Mouse (Mus musculus) forebrain, embryonic 16.5 days (tissue): Measurements from ENCODE around the gene Capn2. TPM values are rescaled to one million over a fixed set of nuclear protein-coding genes. Genes with fewer than 3 reads are reported as not detected.

Experiments used
- ATAC-seq: fragments of 200-750 bp; cut with Nextera tagmentation; 2 replicates; pipeline ENCODE4 v1.8.0; 2017; ENCODE audit warnings: mild to moderate bottlenecking, moderate library complexity
- H3K27ac ChIP-seq: fragments of 300-500 bp; sonication (generic); 2 replicates; pipeline ENCODE4 v1.5.1; 2014; ENCODE audit warnings: low read length, control low read depth
- H3K27me3 ChIP-seq: fragments of 300-500 bp; sonication (generic); replicated peaks from 2 replicates; pipeline ENCODE4 v1.6.1; 2014; ENCODE audit warnings: low read length; ENCODE audit not compliant: control insufficient read depth, insufficient read depth
- H3K36me3 ChIP-seq: fragments of 300-500 bp; sonication (generic); 2 replicates; pipeline ENCODE4 v1.6.1; 2014; ENCODE audit not compliant: control insufficient read depth, insufficient read depth
- H3K4me1 ChIP-seq: fragments of 300-500 bp; sonication (generic); replicated peaks from 2 replicates; pipeline ENCODE4 v1.6.1; 2014; ENCODE audit warnings: low read length; ENCODE audit not compliant: control insufficient read depth, insufficient read depth
- H3K4me2 ChIP-seq: fragments of 300-500 bp; sonication (generic); 2 replicates; pipeline ENCODE4 v1.6.1; 2014; ENCODE audit warnings: mild to moderate bottlenecking, low read length, control low read depth
- H3K4me3 ChIP-seq: fragments of 300-500 bp; sonication (generic); replicated peaks from 2 replicates; pipeline ENCODE4 v1.5.1; 2014; ENCODE audit warnings: mild to moderate bottlenecking, low read length, control low read depth
- H3K9ac ChIP-seq: fragments of 300-500 bp; sonication (generic); replicated peaks from 2 replicates; pipeline ENCODE4 v1.6.1; 2014; ENCODE audit warnings: low read depth, low read length, control low read depth
- H3K9me3 ChIP-seq: fragments of 300-500 bp; sonication (generic); 2 replicates; pipeline ENCODE4 v1.6.1; 2016; ENCODE audit warnings: low read length; ENCODE audit not compliant: control insufficient read depth
- WGBS: fragments of 180-500 bp; shearing (Covaris S2); extraction: QIAGEN DNeasy Blood & Tissue Kit; methylation state at CpG from one replicate; pipeline ENCODE4 v1.1.7; 2014; 5-methylcytosine and 5-hydroxymethylcytosine counted together
- polyA plus RNA-seq: library from polyadenylated mRNA; unstranded; fragments of >200 nt; fragmentation: Nextera tagmentation; extraction: Ambion mirVana; gene quantifications from 2 replicates; pipeline ENCODE4 v1.2.1, GENCODE M21; 2015

Gene Capn2
- polyA plus RNA-seq, 1 experiment from 2014 or later, result 70.3 TPM

GRCm38 (mm10) chr1:182553649-182554375 lies 36.4 kb upstream of the Capn2 start:
- no peak overlapping the region for H3K4me2 ChIP-seq
- no peaks in the 10 kb centered on the region for H3K4me1 ChIP-seq
- no peaks in the 10 kb centered on the region for H3K36me3 ChIP-seq
- H3K9ac ChIP-seq, result no peak overlapping the region
- WGBS, result 58% methylated on average over 12 of the region's 12 CpGs
- H3K9me3 ChIP-seq, result no peaks in the 10 kb centered on the region
- peak; percentile 82 for ATAC-seq
- H3K27ac ChIP-seq, result no peak overlapping the region
- H3K4me3 ChIP-seq, result no peak overlapping the region
- no peaks in the 10 kb centered on the region for H3K27me3 ChIP-seq

DNA sequence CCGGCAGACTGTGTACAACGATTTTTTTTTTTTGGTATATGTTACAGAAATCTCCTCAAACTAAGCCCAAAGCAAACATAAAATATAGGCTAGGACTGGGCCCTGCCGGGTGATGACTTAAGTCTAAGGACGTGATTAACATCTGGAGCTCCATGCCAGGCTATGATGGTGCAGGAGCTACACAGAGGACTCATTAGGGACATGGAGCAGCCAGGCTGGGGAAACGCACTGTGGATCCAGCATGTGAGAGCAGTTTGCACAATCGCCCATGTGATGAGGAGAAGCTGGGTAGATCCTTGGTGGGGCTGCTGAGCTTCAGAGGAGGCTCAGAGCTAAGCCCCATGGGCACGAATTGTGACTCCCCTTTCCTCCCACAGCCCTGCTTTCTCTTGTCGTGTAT lies 33.4 kb upstream of the Capn2 start:
- H3K4me2 ChIP-seq, result no peak overlapping the region
- H3K27ac ChIP-seq, result no peak overlapping the region
- no peaks in the 10 kb centered on the region for H3K9me3 ChIP-seq
- 84% methylated on average over 8 of the region's 8 CpGs for WGBS
- no peak overlapping the region for H3K9ac ChIP-seq
- no peaks in the 10 kb centered on the region for H3K36me3 ChIP-seq
- H3K4me1 ChIP-seq, result no peaks in the 10 kb centered on the region
- no peak for ATAC-seq
- no peak overlapping the region for H3K4me3 ChIP-seq
- H3K27me3 ChIP-seq, result no peaks in the 10 kb centered on the region

DNA sequence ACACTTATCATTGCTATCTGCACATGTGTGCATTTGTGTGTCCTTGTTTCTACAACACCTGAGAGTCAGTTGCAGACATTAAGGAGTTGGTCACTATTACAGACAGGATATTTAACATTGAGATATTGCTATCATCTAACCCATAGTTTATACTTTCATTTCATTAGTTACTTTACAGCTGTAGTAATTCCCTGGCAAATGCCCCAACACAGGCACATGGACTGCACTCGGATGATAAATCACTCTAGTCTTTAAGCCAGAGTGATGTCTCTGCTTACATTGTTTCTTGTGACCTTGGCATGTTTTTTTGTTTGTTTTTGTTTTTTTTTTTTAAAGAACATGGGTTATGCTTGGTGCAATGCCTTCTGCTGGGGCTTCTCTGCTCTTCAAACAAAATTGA lies 26.5 kb upstream of the Capn2 start:
- Histone ChIP-seq H3K4me2 (no peak overlapping the region), H3K9ac (no peak overlapping the region), H3K27me3 (0 out of 2 replicates have a peak, but pooled peaks cover 3% of the 10 kb centered on the region), H3K27ac (no peak overlapping the region), H3K9me3 (no peaks in the 10 kb centered on the region), H3K4me3 (no peak overlapping the region), H3K36me3 (no peaks in the 10 kb centered on the region), H3K4me1 (no peaks in the 10 kb centered on the region; the same call in 1 of the 2 replicates)
- no peak for ATAC-seq
- WGBS, result 71% methylated on average over 1 of the region's 1 CpGs

- Histone ChIP-seq H3K4me1 (no peaks in the 10 kb centered on the region; the same call in 1 of the 2 replicates), H3K27me3 (0 out of 2 replicates have a peak, but pooled peaks cover 3% of the 10 kb centered on the region), H3K9me3 (no peaks in the 10 kb centered on the region), H3K27ac (no peak overlapping the region), H3K9ac (no peak overlapping the region), H3K36me3 (no peaks in the 10 kb centered on the region), H3K4me3 (no peak overlapping the region), H3K4me2 (no peak overlapping the region)
- 82% methylated on average over 8 of the region's 8 CpGs for WGBS
- ATAC-seq, result no peak
Observed at GRCm38 (mm10) chr1:182543136-182543535, 25.7 kb upstream of the Capn2 start.

GRCm38 (mm10) chr1:182542110-182542509 lies 24.7 kb upstream of the Capn2 start:
- Histone ChIP-seq H3K4me1 (no peaks in the 10 kb centered on the region; the same call in 1 of the 2 replicates), H3K36me3 (no peaks in the 10 kb centered on the region), H3K4me2 (no peak overlapping the region), H3K9me3 (no peaks in the 10 kb centered on the region), H3K4me3 (no peak overlapping the region), H3K27me3 (0 out of 2 replicates have a peak, but pooled peaks cover 3% of the 10 kb centered on the region), H3K27ac (no peak overlapping the region), H3K9ac (no peak overlapping the region)
- no peak for ATAC-seq
- WGBS, result 69% methylated on average over 5 of the region's 5 CpGs

DNA sequence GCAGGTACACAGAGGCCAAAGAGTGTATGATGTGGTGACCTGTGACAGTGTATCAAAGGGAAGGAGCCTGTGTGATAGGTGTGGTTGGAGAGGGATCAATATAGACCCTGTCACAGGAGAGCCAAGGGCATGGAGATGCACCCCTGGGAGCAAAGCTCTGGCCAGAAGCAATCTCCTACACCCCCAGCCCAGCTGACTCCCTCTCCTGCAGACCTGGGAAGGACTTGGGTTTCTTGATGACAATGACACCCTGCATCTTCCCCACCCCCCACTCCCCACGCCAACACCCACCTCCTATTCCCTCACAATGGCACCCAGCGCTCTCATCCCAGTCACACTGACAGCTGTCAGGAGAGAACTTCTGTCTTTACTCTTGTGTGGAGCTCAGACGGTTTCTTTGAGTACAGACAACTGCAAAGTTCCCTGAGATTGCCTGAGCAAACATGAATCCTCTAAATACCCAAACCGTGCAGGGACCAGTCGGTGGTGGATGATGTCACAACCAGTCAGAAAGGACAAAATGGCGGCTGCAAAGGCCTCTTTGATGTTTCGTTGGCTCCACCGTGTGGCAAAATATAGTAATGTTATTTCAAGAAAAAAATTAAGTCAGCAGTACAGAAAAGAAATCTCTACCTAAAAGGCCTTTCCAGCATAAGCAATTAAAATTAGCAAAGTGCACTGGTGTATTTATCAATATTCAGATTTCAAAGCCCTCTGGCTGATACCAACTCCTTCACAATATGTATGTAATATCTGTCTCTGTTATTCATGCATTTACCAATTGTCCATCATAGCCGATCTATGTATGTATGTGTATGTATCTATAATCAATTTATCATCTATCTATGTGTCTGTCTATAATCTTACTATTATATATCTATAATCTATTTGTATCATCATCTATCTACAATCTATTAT lies 21.9 kb upstream of the Capn2 start:
- H3K36me3 ChIP-seq, result no peaks in the 10 kb centered on the region
- no peaks in the 10 kb centered on the region; the same call in 1 of the 2 replicates for H3K4me1 ChIP-seq
- ATAC-seq, result peak; percentile 95
- H3K27ac ChIP-seq, result peak overlapping the region; percentile 74
- peak overlapping the region; percentile 67 for H3K4me2 ChIP-seq
- 0 out of 2 replicates have a peak, but pooled peaks cover 3% of the 10 kb centered on the region for H3K27me3 ChIP-seq
- H3K4me3 ChIP-seq, result peak overlapping the region; percentile 50
- no peaks in the 10 kb centered on the region for H3K9me3 ChIP-seq
- H3K9ac ChIP-seq, result peak overlapping the region; percentile 70
- 16% methylated on average over 9 of the region's 9 CpGs for WGBS

DNA sequence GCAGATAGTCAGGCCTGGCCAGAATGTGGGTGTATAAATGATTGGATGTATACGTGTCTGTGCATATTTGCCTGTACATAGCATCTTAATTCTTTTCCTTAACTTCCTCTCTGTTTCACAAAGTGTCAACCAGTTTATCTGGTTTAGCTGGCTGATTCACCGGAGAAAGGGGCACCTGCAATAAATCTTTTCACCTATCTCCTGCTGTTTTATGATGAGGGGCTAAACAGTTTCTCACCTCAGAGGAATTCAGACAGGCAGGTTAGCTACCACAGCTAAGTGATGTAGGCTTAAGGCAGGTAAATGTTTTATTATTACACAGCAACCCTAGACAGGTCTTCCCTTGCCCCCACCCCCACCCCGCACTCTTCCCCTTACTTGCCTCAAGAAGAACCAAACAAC lies 17.7 kb upstream of the Capn2 start:
- H3K4me1 ChIP-seq, result no peaks in the 10 kb centered on the region; the same call in 1 of the 2 replicates
- no peak for ATAC-seq
- H3K4me3 ChIP-seq, result no peak overlapping the region
- H3K27me3 ChIP-seq, result no peaks in the 10 kb centered on the region
- no peak overlapping the region for H3K27ac ChIP-seq
- H3K9me3 ChIP-seq, result no peaks in the 10 kb centered on the region; the same call in 1 of the 2 replicates
- H3K36me3 ChIP-seq, result no peaks in the 10 kb centered on the region
- WGBS, result 89% methylated on average over 3 of the region's 3 CpGs
- no peak overlapping the region for H3K9ac ChIP-seq
- H3K4me2 ChIP-seq, result no peak overlapping the region

DNA sequence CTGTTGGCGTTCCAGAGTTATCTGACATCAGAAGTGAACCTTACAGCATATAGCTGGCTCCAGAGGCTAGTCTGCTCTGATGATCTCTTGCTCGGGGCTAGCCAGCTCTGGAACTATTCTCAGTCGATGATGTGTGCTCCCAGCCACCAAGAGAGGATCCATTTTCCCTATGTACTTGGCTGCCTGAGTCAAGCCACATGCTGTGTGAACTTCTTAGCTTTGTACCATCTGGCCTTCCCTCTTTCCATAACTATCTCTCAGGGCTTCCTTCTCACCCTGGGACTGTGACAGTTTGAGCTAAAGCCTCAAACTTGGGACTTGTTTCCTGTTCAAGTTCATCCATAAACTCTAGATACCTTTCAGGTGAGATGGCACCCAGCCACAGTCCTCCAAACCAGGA lies 16.2 kb upstream of the Capn2 start:
- Histone ChIP-seq H3K4me2 (no peak overlapping the region), H3K27me3 (no peaks in the 10 kb centered on the region), H3K4me1 (peaks cover 2% of the 10 kb centered on the region), H3K36me3 (no peaks in the 10 kb centered on the region), H3K9ac (no peak overlapping the region), H3K4me3 (no peak overlapping the region), H3K9me3 (no peaks in the 10 kb centered on the region; the same call in 1 of the 2 replicates), H3K27ac (no peak overlapping the region)
- no peak for ATAC-seq
- 78% methylated on average over 3 of the region's 3 CpGs for WGBS
